Mouse (Mus musculus) cerebellum, adult 11 months (tissue): ENCODE measurements around the gene Mvb12b.

ENCODE experiments used
- DNase-seq: peaks from one replicate; pipeline ENCODE4 v3.0.0; 2022

Mvb12b gene

DNA sequence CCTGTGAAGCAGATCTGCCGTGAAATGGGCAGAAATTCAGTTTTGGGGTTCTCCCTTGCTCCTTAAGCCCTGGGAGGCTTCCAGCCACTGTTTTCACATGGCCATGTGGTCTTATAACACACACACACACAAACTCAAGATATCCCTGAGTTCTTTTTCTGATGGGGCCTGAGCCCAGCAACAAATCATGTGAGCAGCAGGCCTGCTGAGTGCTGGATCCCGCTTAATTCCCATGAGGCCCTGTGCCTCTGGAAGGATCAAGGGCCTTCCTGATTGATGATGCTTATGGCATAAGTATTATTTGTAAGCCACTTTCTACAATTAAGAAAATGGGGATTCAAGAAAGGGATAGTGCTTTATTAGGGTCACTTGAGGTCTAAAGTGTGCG is 2.5 kb downstream of the Mvb12b start:
- no peak for DNase-seq

DNA sequence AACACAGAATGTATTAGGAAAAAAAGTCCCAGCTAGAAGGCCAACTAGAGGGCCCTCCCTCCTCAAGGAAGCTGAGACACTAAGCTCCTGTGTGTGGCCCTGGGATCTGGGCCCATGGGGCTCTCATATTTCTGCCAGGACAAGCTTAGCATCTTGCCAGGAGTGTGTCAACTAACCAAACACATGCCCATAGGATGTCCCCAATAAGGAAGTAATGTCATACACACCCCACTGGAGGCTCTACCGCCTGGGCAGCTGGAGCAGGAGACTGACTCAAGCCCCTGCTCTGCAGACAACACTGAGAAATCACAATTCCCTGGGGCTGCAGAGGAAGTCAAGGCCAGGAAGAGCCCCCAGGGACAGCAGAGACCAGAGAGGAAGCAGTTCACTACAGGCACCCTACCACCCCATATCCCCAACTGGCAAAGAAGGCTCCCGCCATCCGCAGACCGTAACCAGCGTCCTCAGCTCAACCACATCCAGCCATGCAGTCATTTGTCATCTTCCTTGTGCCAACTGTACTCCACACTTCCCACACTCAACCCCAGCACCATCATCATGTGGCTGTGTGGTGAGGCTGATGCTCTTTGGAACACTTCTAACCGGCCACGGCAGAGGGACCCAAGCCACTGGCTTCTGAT is 3.0 kb downstream of the Mvb12b start:
- DNase-seq: no peak

DNA sequence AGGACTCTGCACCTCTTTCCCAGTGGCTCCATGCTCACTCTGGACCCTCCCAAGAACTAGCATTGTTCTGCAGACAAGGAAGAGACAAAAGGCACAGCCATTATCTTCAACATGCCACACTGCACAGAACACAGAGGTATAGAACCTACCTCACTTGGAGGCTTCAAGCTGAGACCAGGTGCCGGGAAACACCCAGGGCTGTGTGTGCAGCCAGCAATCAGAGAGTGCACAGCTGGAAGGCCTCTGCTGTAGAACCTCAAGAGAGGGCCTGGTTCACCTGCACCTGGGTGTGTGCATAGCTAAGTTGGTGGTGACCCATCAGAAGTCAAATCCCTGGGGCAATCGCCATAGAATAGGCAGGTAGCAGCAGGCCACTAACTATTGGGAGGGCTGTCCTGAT is 8.5 kb downstream of the Mvb12b start:
- DNase-seq: no peak

DNA sequence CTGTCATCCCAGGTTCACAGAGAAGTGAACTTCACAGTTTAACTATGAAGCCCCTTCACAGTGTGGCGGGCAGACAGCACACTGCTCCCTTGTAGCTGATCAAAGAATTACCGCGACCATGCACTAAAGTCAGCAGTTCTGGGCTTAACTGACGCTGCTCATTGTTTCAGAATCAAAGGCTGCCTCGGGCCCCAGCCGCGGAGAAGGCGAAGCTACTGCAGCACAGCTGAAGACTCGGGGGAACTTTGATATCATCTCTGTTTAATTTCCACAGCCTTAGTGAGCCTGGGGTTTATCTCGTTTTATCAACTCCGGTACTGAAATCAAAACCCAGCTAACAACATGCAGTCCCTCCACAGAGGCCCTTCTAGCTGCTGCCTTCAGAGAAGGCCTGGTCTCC is 9.3 kb downstream of the Mvb12b start:
- DNase-seq: no peak

DNA sequence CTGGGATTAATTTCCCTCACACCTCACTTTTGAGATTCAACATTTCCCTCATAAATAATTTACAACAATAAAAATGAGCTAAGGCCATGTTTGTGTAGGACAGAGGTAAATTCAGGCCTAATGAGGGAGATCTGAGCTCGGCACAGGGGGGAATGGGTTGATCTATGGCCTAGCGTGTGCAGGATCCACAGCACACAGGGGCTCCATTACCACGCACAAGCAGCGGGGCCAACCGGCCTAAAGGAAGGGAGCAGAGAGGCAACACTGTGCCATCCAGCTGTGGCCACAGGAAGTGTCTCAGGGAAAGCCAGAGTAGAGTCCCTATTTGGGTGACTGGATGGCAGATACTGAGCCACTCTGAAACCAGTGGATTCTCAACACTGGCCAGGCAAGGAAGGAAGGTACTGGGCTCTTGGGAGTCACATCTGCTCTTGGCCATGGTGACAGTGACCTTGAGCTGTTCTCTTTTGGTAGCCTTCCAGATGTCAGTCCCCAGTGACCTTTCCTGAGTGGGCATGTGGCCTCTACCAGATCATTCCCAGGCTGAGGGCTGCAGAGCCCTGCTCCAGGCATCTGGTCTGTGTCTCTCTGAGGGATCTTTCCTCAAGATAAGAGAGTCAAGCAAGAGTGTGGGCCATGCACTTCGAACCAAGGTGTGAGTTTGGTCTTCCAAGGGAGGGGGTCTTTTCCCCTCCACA is 9.9 kb downstream of the Mvb12b start:
- DNase-seq: no peak

DNA sequence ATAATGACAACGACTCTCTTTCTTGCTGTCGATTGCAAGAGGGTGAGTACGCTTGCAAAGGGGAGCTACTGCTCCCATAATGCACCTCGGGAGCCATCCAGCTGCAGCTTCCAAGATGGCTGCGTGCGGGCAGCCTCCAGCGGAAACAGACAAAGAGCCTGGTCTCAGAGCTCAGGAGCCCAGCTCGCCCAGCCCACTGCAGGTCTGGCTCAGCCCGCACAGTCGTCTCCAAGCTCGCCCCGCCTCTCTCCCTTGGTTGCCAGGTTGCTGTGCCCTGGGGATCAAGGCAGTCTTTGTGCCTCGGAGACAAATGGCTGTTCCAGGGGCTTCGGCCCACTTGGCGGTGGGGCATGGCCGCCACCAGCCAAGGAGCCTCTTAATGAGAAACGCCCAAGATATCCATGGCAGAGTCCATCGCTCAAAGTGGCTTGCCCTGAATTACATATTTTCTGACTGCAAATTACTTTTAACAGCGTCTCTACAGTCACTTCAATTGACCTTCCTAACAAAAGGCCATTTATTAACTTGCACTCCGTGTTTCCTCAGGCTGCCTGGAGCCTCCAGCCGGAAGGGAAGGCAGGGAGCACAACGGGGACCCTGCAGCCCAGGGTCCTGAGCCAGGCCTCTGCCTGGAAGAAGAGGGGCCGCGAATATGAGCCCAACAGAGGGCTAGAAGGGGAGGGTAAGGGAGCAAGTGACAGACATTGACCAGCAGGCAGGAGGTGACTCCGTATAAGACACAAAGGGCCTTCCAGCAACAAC is 11.0 kb downstream of the Mvb12b start:
- DNase-seq: peak; percentile 44

DNA sequence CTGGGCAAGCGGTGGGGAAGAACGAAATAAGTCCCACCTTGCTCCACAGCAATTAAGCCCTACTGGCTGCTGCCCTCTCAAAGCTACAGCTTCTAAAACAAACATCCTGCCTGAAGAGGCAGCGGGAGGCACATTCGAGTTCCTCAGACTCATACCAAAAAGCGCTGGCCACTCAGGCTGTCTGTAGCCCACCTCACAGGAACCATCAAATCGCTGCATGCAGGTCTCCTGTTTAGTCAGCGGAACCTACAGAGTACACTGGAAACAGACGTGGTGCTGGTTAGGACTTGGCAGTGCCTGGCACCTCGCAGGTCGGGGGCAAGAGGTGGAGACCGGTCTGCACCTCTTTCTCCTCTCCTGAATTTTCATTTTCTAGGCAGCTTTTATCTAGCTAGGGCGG is 12.2 kb downstream of the Mvb12b start:
- DNase-seq: no peak

DNA sequence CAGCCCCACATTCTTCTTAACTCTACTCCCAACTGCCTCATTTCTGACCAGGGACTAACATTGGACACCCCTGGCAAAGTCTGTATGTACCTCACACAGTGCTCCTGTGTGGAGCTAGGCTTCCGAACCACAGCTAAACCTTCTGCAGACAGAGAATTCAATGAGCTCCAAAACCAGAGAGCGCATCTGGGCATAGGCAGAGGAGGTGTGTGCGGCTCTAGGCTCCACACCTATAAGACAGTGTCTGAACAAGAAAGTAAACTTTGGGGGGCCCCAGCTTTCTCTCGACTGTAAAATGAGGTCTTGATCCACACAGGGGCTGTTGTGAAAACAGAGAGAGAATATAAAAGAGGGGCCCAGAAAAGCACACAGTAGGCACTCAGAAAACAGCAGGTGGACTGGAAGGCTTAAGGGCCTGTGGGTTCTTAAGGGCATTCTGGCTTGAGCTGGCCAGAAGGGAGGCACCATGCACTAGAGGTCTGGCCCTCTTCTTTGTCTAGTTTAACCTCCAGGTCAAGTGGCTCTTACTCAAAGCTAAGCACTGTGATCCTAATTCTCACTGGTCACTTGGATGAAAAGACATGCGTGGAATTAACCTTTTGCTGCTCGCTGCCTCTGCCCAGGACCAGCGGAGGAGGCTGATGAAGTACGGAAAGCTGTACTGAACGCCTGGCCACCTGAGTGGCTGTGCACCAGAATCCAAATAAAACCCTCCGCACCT is 12.7 kb downstream of the Mvb12b start:
- no peak for DNase-seq

DNA sequence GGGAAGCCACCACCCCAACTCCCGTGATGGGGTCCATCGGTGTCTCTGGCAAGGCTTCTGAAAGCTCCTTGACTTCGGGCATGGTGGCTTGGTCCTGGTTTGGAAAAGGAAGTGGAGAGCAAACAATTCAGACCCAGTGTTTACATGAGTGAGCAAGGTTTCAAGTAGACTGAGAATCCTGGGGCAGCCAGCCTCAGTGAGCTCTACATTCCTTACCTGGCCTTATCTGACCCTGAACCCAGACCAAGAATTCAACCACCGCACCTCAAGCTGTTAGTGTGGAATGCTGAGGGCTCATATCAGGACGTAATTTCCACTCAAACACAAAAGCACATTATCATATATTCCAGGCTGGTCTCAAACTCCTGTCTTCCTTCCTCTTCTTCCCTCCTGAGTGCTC is 13.4 kb downstream of the Mvb12b start:
- no peak for DNase-seq

DNA sequence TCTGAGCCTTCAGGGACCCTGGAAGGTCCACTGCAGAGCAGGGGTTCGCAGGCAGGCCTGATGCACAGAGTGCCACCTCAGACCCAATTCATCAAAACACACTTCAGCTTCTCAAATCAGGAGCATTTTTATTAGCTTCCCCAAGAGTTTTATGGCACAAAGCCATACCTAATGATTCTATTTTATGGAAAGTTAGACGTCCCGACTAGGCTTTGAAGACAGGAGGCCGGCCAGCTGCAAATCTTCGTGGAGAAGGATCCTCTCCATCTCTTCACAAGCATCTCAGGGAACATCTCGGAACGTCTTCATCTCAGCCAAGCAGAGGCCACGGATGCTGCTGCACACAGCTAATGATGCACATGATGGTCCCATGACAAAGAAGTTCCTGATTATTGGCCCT is 14.2 kb downstream of the Mvb12b start:
- no peak for DNase-seq

DNA sequence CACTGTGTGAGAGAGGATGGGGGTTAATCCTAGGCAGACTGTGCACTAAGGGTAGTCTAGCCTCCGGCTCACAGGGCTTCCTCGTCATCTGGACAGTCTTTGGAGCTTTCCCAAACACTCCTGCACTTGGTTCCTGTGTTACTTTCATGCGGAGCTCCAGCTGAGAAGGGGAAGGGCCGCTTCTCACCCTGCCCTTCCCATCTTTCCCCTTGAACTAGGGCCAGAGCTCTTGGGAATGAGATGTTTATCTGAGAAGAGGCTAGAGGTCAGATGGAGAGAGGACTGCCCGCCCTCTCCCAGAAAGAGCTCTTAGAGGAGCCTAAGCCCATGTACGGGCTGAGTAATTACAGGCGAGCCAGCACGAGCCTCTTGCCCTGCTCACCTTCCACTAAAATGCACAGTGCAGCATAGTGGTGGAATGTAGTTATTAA is 14.9 kb downstream of the Mvb12b start:
- DNase-seq: no peak

DNA sequence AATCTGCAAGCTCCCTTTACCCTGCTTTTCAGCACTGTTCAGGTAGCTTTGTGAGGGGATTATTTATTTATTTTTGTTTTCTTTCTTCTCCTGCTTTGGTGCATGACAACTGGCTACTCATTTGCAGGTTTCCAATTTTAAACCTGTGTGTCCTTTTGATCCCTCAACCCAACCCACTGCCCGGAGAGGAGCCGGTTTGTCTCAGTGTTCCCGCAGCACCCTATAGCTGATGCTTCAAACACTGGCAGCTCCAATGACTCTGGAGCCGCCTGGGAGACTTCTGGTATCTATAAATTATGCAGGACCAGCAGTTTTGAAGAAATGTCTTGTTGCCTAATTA is 16.6 kb downstream of the Mvb12b start:
- no peak for DNase-seq

DNA sequence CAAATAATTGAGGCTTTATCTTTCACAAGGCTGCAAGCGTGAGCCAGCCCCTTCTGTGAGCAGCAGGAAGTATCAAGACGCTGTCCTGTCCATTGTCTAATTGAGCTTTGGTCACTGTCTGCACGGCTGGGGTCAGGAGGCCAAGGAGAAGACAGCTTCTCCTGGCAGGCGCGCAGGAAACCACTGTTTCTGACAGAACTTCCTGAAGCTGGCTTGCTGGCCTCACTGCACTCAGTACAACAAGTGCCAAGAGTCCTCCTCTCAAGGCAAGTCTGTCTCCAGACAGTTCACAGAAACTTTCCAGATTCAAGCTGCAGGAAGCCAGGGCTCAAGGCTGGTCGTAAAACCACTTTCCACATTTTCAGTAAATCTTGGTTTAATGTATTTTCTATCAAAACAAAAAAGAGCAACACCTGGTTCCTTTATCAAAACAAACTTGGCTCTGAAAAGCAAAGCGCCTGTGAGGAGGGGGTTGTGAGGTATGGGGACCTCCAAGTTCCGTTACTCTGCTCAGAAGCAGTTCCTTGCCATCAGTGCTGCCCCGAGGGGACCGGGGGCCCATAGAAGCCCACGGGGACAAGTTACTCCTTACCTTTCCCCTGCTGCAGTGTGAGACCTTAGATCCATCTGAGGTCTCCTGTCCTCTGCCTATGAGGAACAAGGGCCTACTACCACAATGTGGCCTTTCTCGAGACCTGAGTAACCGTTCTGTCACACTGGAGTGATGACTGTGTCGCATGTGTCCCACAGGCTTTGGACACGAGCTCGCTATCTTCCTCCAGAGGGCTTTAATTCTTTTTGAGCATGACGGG is 17.2 kb downstream of the Mvb12b start:
- no peak for DNase-seq

DNA sequence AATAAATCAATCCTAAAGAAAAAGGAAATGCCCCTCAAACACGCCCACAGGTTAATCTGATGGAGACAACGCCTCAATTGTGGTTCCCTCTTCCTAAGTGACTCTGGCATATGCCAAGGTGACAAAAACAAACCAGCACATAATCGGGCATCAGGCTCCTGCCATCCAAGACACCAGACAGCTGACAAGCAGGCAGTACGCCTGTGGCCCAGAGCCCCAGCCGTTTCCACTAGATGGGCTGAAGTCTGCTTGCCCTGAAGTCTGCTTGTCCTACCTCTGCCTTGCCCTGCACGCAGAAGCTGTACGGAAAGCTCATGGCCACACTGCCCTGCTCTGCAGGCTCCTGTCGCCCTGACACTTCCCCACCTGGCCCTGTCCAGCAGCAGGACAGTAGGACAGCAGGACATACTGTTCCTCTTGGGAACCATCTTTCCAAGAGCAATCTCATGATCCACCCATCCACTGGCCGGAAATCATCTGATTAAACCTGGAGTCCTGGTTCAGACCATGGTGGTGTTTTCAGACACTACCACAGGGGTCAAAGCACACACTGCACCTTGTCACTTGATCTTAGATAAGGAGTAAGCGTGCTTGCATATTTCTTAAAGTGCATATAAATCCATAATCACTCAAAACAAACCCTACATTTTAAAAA is 17.9 kb downstream of the Mvb12b start:
- DNase-seq: no peak

DNA sequence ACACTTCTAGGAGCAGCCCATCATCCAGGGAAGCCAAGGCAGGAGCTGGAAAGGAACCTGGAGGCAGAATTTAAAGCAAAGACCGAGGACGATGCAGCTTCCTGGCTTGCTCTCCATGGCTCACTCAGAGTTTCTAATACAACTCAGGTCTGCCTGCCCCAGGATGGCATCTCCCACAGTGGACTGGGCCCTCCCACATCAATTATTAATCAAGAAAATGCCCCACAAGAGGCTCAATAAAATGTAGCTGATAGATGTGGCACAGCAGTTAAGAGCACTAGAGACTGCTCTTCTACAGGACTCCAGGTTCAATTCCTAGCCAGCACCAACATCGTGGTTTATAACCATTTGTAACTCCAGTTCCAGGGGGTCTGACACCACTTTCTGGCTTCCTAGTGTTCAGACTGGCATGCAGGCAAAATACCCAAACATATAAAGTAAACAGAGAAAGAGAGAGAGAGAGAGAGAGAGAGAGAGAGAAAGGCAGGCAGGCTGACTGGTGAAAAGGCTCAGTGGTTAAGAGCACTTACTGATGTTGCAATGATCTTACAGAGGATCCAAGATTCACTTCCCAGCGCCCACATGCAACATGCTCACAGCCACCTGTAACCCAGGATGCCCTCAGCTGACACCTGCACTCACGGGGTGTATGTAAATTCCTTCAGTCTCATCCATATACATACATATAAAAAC is 18.6 kb downstream of the Mvb12b start:
- no peak for DNase-seq

DNA sequence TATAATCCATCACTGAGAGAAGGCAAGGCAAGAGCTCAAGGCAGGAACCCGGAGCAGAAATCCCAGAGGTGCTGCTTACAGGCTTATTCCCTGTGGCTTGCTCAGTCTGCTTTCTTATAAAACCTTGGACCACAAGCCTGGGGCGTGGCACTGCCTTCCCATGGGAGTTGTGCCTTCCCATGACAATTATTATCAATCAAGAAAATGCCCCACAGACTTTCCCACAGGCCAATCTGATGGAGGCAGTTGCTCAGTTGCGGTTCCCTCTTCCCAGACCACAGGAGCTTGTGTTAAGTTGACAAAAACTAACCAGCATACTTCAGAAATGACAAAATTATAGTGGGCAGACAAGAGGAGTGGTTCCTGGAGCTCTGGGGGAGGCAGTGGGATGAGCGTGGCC is 19.4 kb downstream of the Mvb12b start:
- DNase-seq: no peak

DNA sequence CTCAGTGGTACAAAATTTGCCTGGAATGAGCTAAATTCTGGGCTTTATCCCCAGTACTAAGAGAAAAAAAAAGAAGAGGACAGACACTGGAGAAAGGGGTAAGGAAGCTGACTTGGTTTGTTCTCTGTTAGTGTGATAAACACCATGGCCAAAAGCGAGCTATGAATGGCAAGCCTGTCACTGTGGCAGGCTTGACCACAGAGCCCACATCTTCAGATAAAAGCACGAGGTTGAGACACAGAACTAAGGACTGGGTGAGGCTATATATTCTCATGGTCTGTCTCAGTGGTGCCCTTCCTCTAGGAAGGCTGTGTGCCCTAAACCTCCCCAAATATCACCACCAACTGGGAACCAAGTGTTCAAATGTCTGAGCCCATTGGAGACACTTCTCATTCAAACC is 31.0 kb downstream of the Mvb12b start:
- no peak for DNase-seq

DNA sequence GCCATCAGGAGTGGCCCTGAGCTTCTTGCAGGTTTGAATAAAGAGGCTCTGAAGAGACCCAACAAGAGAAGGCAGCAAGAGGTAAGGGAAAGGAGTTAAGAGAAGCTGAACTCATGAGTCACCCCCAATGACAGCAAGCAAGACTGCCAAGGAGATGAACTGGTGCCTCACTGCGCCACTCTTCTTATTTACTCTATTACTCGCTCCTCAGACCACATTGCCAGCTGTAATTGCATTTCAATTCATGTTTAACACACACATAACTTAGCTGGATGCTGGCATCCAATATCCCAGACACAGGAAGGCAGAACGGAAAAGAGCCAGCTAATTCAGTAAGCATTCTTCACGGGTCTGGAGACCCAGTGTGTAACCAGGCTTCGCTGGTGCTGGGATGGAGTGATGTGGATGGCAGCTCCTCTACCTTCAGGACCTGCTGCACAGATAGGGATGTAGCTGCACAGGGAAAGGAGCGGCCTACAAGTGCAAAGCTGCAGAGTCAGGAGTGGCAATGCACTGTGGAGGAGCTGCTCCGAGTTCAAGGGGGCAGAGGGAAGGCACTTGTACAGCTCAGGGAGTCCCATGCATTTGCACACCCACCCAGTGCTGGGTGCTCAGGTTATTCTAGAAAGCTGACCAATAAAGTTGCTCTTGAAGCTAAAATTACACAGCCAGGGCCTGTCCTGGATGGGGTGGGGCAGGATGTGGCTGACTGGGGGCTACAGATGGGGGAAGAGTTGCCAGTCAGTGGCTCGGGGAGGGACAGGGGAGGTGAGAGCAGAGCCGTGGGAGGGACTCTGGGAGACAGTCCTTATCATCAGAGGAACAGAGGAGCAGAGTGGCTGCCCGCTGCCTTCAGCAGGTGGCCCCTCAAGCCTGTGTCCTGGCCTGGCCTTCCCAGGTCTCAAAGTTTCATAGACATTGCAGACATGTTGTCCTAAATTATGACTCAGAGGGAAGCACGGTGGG is 34.5 kb downstream of the Mvb12b start:
- no peak for DNase-seq

DNA sequence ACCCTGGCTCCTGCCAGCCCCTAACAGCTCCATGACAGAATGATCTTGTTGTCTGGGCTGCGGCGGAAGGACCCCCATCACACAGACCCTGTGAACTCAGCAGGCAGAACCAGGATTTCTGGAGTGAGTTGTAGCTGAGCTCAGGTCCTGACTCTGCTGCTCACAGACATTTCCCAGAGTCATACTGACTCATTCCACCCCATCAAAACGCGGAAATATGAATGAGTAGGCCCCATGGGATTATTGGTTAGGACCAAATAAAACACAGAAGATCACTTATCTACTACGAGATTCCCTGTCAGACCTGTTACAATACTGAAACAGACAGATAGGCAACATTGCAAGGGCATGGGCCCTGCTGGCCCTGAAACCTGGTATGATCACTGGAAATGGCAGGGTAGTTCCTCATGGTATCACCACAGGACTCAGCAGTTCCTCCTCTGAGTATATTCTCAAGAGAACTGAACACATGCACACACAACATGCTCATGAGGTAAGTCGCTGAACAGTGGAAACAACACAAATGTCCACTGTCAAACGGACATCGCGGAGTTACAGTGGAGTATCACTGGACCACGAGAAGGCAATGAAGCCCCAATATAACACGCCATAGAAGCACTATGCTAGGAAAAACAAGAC is 40.4 kb downstream of the Mvb12b start:
- DNase-seq: no peak

DNA sequence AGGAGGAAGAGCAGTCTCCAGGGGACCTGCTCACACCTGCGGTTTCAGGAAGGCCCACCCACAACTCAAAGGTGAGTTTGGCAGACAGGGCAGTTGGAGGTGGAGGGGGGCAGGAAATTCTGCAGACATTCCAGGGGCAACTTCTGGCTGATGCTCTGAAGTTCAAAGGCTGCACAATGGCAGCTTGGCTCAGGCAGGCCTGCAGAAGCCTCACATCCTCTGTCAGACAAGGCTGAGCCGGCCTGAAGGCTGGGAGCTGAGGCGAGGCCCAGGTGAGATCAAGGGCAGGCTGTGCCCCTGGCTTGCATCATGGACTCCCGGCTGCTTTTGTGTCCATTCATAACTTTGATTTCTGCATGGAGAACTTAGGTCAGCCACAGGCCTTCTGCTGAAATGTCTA is 41.1 kb downstream of the Mvb12b start:
- no peak for DNase-seq
